ENCODE assay signal across 9 mouse cellular contexts in genomic region chr9:53669680-53670219, GRCm38 (mm10). TPM values are rescaled to one million over a fixed set of nuclear protein-coding genes. Genes with fewer than 3 reads are reported as not detected.
A peak's percentile ranks its signal among the peaks of the same experiment; 100 is the strongest.
DNase-seq lines count a peak whose midpoint lies in the region; ATAC-seq lines count a peak whose summit lies in the region.
"Had no signal": no experiment of that assay in that cellular context is flagged by ENCODE, and none has a peak within 500 bp of the region (broad histone marks: within the 10 kb centered on the region; RNA-seq: fewer than 3 reads in every experiment).

Gene Cul5 (minus strand): TSS chr9:53670014.

- WGBS in embryonic facial prominence, embryonic 10.5 days: 53% methylated on average over 5 of the region's 5 CpGs
- 51% methylated on average over 5 of the region's 5 CpGs for WGBS in heart, embryonic 12.5 days
- 59% methylated on average over 5 of the region's 5 CpGs for WGBS in kidney, embryonic 15.5 days
- 31% methylated on average over 5 of the region's 5 CpGs for WGBS in liver, embryonic 13.5 days (ENCODE audit: insufficient replicate concordance)

- no peak within 1 kb of the TSS for H3K4me2 ChIP-seq in heart, embryonic 12.5 days
- H3K4me2 ChIP-seq in kidney, embryonic 15.5 days: no peak within 1 kb of the TSS
- H3K4me2 ChIP-seq in liver, embryonic 13.5 days: no peak within 1 kb of the TSS

- H3K27ac ChIP-seq in embryonic facial prominence, embryonic 10.5 days (replicated peaks): no peak within 1 kb of the TSS
- no peak within 1 kb of the TSS for H3K27ac ChIP-seq in heart, embryonic 12.5 days (ENCODE audit: poor library complexity, severe bottlenecking)
- no peak within 1 kb of the TSS for H3K27ac ChIP-seq in kidney, embryonic 15.5 days
- no peak within 1 kb of the TSS for H3K27ac ChIP-seq in liver, embryonic 13.5 days

- ATAC-seq in heart, embryonic 12.5 days (ENCODE audit: insufficient number of reproducible peaks, low FRiP score): no peak
- no peak for ATAC-seq in kidney, embryonic 15.5 days (replicated peaks; ENCODE audit: low FRiP score)
- ATAC-seq in liver, embryonic 13.5 days (ENCODE audit: low read depth): no peak

- H3K4me3 ChIP-seq in embryonic facial prominence, embryonic 10.5 days: no peak within 1 kb of the TSS
- no peak within 1 kb of the TSS for H3K4me3 ChIP-seq in heart, embryonic 12.5 days
- no peak within 1 kb of the TSS for H3K4me3 ChIP-seq in kidney, embryonic 15.5 days (replicated peaks)
- no peak within 1 kb of the TSS for H3K4me3 ChIP-seq in liver, embryonic 13.5 days (replicated peaks)
- H3K4me3 ChIP-seq: erythroblast, embryonic 14.5 days had no signal

- no peaks in the 10 kb centered on the region for H3K9me3 ChIP-seq in embryonic facial prominence, embryonic 10.5 days
- H3K9me3 ChIP-seq in heart, embryonic 12.5 days (replicated peaks): no peaks in the 10 kb centered on the region
- H3K9me3 ChIP-seq in kidney, embryonic 15.5 days (replicated peaks): no peaks in the 10 kb centered on the region
- H3K9me3 ChIP-seq in liver, embryonic 13.5 days (replicated peaks): no peaks in the 10 kb centered on the region

- no peak within 1 kb of the TSS for H3K9ac ChIP-seq in heart, embryonic 12.5 days
- H3K9ac ChIP-seq in kidney, embryonic 15.5 days: no peak within 1 kb of the TSS
- no peak within 1 kb of the TSS for H3K9ac ChIP-seq in liver, embryonic 13.5 days

- no peaks in the 10 kb centered on the region; the same call in 1 of the 2 replicates for H3K36me3 ChIP-seq in embryonic facial prominence, embryonic 10.5 days (replicated peaks)
- no peaks in the 10 kb centered on the region for H3K36me3 ChIP-seq in heart, embryonic 12.5 days
- no peaks in the 10 kb centered on the region for H3K36me3 ChIP-seq in kidney, embryonic 15.5 days
- no peaks in the 10 kb centered on the region for H3K36me3 ChIP-seq in liver, embryonic 13.5 days

- peaks cover 20% of the 10 kb centered on the region for H3K4me1 ChIP-seq in embryonic facial prominence, embryonic 10.5 days
- H3K4me1 ChIP-seq in heart, embryonic 12.5 days (replicated peaks): peaks cover 11% of the 10 kb centered on the region
- H3K4me1 ChIP-seq in kidney, embryonic 15.5 days: peaks cover 22% of the 10 kb centered on the region
- H3K4me1 ChIP-seq in liver, embryonic 13.5 days (replicated peaks): peaks cover 28% of the 10 kb centered on the region

- no peak for DNase-seq in urinary bladder, adult 2 months (ENCODE audit: low spot score)
- no peak for DNase-seq in urinary bladder, postnatal 4 days (ENCODE audit: low spot score in 2 of 2)
- peak; percentile 33 for DNase-seq in embryonic facial prominence, embryonic 10.5 days (ENCODE audit: low spot score)
- peak; percentile 57 for DNase-seq in liver, embryonic 13.5 days
- DNase-seq in neural tube, embryonic 10.5 days (ENCODE audit: extremely low spot score, low spot score): peak; percentile 17
- peak; percentile 51 for DNase-seq in thymus, postnatal 25 days

- no peaks in the 10 kb centered on the region for H3K27me3 ChIP-seq in embryonic facial prominence, embryonic 10.5 days (replicated peaks; ENCODE audit: low read depth, poor library complexity, severe bottlenecking)
- no peaks in the 10 kb centered on the region for H3K27me3 ChIP-seq in heart, embryonic 12.5 days (replicated peaks)
- H3K27me3 ChIP-seq in kidney, embryonic 15.5 days: no peaks in the 10 kb centered on the region
- no peaks in the 10 kb centered on the region for H3K27me3 ChIP-seq in liver, embryonic 13.5 days

RNA-seq across cellular contexts. Expression of gene Cul5, which starts in this region (rescaled TPM):
- 13.6 and 15.7 TPM in 2 replicates for polyA plus RNA-seq in urinary bladder, adult 2 months (2012; rRNA removed)
- polyA plus RNA-seq in embryonic facial prominence, embryonic 10.5 days (2016; fragmentation: Nextera tagmentation; extraction: Ambion mirVana): 38.1 and 38.6 TPM in 2 replicates
- polyA plus RNA-seq in heart, embryonic 12.5 days (2016; fragmentation: Nextera tagmentation; extraction: Ambion mirVana): 34.2 TPM in 2 replicates
- 33.5 and 35.3 TPM in 2 replicates for polyA plus RNA-seq in kidney, embryonic 15.5 days (2015; fragmentation: Nextera tagmentation; extraction: Ambion mirVana)
- 14.6 and 15.4 TPM in 2 replicates for polyA plus RNA-seq in liver, embryonic 13.5 days (2015; fragmentation: Nextera tagmentation; extraction: Ambion mirVana)

Comparison
In these comparisons a context has a peak if more than half of its experiments do, and no peak if none do; other contexts are left out.
1. DNase-seq: peak in embryonic facial prominence, embryonic 10.5 days (single experiment), liver, embryonic 13.5 days (single experiment), neural tube, embryonic 10.5 days (single experiment) and thymus, postnatal 25 days (single experiment); none in urinary bladder, adult 2 months (single experiment) and urinary bladder, postnatal 4 days (0 of 2).